Mouse (Mus musculus) kidney, embryonic 14.5 days (tissue): ENCODE data around the gene Il17d. TPM values are rescaled to one million over a fixed set of nuclear protein-coding genes. Genes with fewer than 3 reads are reported as not detected.

Experiments used
- ATAC-seq: fragments of 200-750 bp; cut with Nextera tagmentation; 2 replicates; pipeline ENCODE4 v1.8.0; 2017; ENCODE audit warnings: moderate number of reproducible peaks, mild to moderate bottlenecking, moderate TSS enrichment, moderate library complexity; ENCODE audit not compliant: low FRiP score, low TSS enrichment
- H3K27ac ChIP-seq: fragments of 300-500 bp; sonication (generic); 2 replicates; pipeline ENCODE4 v1.5.1; 2014; ENCODE audit warnings: low read depth, mild to moderate bottlenecking, low read length, moderate library complexity, mixed read lengths
- H3K27me3 ChIP-seq: fragments of 300-500 bp; sonication (generic); 2 replicates; pipeline ENCODE4 v1.6.1; 2014; ENCODE audit warnings: mild to moderate bottlenecking, low read length; ENCODE audit not compliant: control insufficient read depth, insufficient read depth
- H3K36me3 ChIP-seq: fragments of 300-500 bp; sonication (generic); 2 replicates; pipeline ENCODE4 v1.6.1; 2014; ENCODE audit warnings: low read length, mixed read lengths; ENCODE audit not compliant: control insufficient read depth, insufficient read depth
- H3K4me1 ChIP-seq: fragments of 300-500 bp; sonication (generic); 2 replicates; pipeline ENCODE4 v1.6.1; 2014; ENCODE audit warnings: low read length, mixed read lengths; ENCODE audit not compliant: control insufficient read depth, insufficient read depth
- H3K4me2 ChIP-seq: fragments of 300-500 bp; sonication (generic); replicated peaks from 2 replicates; pipeline ENCODE4 v1.6.1; 2014; ENCODE audit warnings: low read depth, mild to moderate bottlenecking, low read length
- H3K4me3 ChIP-seq: fragments of 300-500 bp; sonication (generic); 2 replicates; pipeline ENCODE4 v1.5.1; 2014; ENCODE audit warnings: mild to moderate bottlenecking, low read length
- H3K9ac ChIP-seq: fragments of 300-500 bp; sonication (generic); 2 replicates; pipeline ENCODE4 v1.6.1; 2014; ENCODE audit warnings: low read depth, mild to moderate bottlenecking, low read length, moderate library complexity
- H3K9me3 ChIP-seq: fragments of 300-500 bp; sonication (generic); 2 replicates; pipeline ENCODE4 v1.6.1; 2016; ENCODE audit warnings: low read length; ENCODE audit not compliant: control insufficient read depth
- WGBS: fragments of 180-500 bp; shearing (Covaris S2); extraction: QIAGEN DNeasy Blood & Tissue Kit; methylation state at CpG from one replicate; pipeline ENCODE4 v1.1.7; 2014; 5-methylcytosine and 5-hydroxymethylcytosine counted together
- polyA plus RNA-seq: library from polyadenylated mRNA; unstranded; fragments of >200 nt; fragmentation: Nextera tagmentation; extraction: Ambion mirVana; gene quantifications from 2 replicates; pipeline ENCODE4 v1.2.1, GENCODE M21; 2014

The Il17d gene
- polyA plus RNA-seq, 1 experiment from 2014 or later: 1.2 TPM

DNA sequence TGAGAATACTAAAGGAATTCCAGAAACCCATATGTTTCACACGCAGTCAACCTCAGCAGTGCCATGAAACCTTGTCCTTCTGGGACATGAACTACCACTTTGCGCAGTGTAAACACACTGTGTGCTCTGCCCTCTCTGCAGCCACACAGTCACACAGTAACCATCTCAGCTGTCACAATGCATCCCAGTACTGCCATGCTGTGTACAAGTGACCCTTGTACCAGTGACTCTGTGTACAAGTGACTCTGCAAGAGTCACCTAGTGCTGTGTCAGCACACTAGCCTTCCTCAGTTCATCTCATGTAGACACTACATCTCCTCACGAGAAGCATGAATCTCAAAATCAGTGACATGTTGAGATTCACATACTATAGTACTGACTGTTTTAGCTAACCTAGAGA is 8.0 kb downstream of the Il17d start:
- Histone ChIP-seq H3K4me2 (no peak overlapping the region), H3K27me3 (no peaks in the 10 kb centered on the region), H3K4me3 (no peak overlapping the region), H3K27ac (no peak overlapping the region), H3K9ac (no peak overlapping the region), H3K4me1 (peaks cover 9% of the 10 kb centered on the region; the same call in 1 of the 2 replicates), H3K36me3 (no peaks in the 10 kb centered on the region), H3K9me3 (no peaks in the 10 kb centered on the region)
- WGBS: 89% methylated on average over 3 of the region's 3 CpGs
- no peak for ATAC-seq

DNA sequence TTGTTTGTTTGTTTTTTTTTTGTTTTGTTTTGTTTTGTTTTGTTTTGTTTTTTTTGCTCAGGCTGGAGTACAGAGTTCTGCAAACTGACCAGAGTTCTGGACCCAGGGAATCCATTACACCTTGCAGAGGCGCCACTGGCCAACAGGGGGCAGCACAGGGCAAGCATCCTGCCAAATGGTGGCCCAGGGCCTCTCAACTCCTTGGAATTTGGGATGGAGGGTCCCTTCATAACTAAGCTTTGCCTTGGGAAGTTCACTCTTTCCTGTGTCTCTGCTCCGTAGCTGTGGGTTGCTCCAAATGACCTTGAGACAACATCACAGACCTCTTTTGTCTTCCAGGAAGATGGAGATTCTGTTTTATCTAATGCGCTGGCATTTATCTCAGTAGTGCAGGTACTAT is 8.6 kb downstream of the Il17d start:
- H3K4me2 ChIP-seq: no peak overlapping the region
- no peaks in the 10 kb centered on the region for H3K9me3 ChIP-seq
- WGBS: 41% methylated on average over 3 of the region's 3 CpGs
- no peak overlapping the region for H3K27ac ChIP-seq
- no peaks in the 10 kb centered on the region for H3K36me3 ChIP-seq
- no peak for ATAC-seq
- H3K27me3 ChIP-seq: no peaks in the 10 kb centered on the region
- H3K4me3 ChIP-seq: no peak overlapping the region
- peaks cover 9% of the 10 kb centered on the region; the same call in 1 of the 2 replicates for H3K4me1 ChIP-seq
- H3K9ac ChIP-seq: no peak overlapping the region

DNA sequence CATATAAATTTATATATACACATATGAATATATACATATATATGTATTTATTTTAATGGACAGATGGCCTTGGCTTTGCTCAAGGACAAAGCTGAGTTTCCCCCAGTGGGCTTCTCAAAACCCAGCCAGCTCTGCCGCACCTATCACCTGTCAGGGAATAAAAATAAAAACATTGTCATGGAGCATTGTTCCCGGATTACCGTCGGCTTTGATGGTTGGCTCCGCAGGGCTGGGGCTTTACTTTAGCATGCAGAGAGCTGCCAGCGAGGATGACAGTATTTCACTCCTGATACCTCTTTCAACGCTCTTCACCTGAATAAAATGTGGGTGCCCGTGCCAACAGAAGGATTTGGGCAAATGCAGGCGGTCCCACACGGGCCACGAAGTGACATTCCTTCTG is 9.3 kb downstream of the Il17d start:
- no peaks in the 10 kb centered on the region for H3K36me3 ChIP-seq
- H3K27ac ChIP-seq: no peak overlapping the region
- no peaks in the 10 kb centered on the region for H3K9me3 ChIP-seq
- peaks cover 9% of the 10 kb centered on the region; the same call in 1 of the 2 replicates for H3K4me1 ChIP-seq
- H3K9ac ChIP-seq: no peak overlapping the region
- H3K4me2 ChIP-seq: no peak overlapping the region
- 17% methylated on average over 11 of the region's 11 CpGs for WGBS
- H3K27me3 ChIP-seq: no peaks in the 10 kb centered on the region
- H3K4me3 ChIP-seq: no peak overlapping the region
- no peak for ATAC-seq

DNA sequence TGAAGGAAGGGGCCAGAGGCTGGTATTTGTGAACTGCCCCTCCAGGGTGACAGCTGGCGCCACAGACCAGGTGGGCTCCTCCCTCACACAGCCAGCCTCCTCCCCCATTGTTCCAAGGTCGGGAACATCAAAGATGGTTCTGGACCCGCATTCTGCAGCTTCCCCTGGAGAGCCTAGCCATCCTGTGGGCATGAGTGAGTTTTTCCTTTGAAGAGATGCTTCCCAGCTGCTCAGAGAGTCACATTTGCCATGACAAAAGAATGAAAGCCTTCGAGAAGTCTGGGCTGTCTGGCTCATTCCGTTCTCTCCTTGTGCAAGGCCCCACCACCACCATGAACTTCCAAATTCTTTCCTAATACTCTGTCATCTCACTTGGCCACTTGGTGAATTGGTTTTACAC is 9.8 kb downstream of the Il17d start:
- Histone ChIP-seq H3K4me3 (no peak overlapping the region), H3K4me2 (no peak overlapping the region), H3K27me3 (no peaks in the 10 kb centered on the region), H3K9me3 (no peaks in the 10 kb centered on the region), H3K36me3 (no peaks in the 10 kb centered on the region), H3K27ac (no peak overlapping the region), H3K9ac (no peak overlapping the region), H3K4me1 (peaks cover 9% of the 10 kb centered on the region; the same call in 1 of the 2 replicates)
- 10% methylated on average over 5 of the region's 5 CpGs for WGBS
- no peak for ATAC-seq

DNA sequence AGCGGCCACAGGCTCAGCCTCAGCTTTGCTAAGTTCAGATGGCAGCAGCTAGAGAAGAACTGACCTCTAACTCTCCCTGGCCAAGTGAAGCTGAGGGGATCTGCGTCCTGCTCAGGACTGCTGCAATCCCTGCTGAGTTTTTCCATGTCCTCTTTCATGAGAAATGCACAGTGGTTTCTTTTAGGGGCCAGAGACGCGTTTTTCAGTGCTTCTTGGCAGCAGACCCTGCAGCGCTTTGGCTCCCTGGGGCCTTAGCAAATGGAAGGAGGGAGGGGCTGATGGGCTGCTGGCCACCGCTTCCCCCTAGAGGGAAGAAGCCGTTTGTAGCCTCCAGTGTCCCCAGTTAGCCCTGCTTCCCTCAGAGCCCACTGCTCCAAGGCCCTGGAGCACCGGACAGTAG is 10.4 kb downstream of the Il17d start:
- H3K27me3 ChIP-seq: no peaks in the 10 kb centered on the region
- no peaks in the 10 kb centered on the region for H3K36me3 ChIP-seq
- H3K9ac ChIP-seq: no peak overlapping the region
- no peak overlapping the region; the same call in 1 of the 2 replicates for H3K27ac ChIP-seq
- H3K4me2 ChIP-seq: no peak overlapping the region
- ATAC-seq: peak; percentile 37; the same call in 1 of the 2 replicates
- no peak overlapping the region for H3K4me3 ChIP-seq
- peaks cover 9% of the 10 kb centered on the region; the same call in 1 of the 2 replicates for H3K4me1 ChIP-seq
- 24% methylated on average over 8 of the region's 8 CpGs for WGBS
- no peaks in the 10 kb centered on the region for H3K9me3 ChIP-seq

DNA sequence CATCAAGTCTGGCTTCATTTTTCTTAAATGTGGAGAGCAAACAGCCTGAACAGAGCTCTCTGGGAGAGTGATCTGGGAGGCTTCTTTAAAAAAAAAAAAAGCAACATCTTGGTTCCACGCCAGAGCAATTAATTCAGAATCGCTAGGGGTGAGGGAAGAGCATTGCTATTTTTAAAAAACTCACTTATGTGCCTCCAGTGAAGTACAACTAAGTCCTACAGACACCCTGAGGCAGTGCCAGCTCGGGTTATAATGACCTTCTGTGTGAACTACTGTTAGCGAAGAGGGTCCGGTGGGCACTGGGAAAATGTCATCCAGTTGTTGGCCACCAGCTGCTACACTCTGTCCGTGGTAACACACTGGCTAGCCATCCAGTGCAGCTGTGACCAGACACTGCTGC is 11.1 kb downstream of the Il17d start:
- Histone ChIP-seq H3K4me1 (peaks cover 9% of the 10 kb centered on the region; the same call in 1 of the 2 replicates), H3K4me2 (no peak overlapping the region), H3K4me3 (no peak overlapping the region), H3K9me3 (no peaks in the 10 kb centered on the region), H3K9ac (no peak overlapping the region), H3K27me3 (no peaks in the 10 kb centered on the region), H3K27ac (peak overlapping the region; percentile 42; the same call in 1 of the 2 replicates), H3K36me3 (no peaks in the 10 kb centered on the region)
- ATAC-seq: 0 out of 2 replicates have a peak, but pooled peaks have one; percentile 44
- WGBS: 66% methylated on average over 6 of the region's 6 CpGs

DNA sequence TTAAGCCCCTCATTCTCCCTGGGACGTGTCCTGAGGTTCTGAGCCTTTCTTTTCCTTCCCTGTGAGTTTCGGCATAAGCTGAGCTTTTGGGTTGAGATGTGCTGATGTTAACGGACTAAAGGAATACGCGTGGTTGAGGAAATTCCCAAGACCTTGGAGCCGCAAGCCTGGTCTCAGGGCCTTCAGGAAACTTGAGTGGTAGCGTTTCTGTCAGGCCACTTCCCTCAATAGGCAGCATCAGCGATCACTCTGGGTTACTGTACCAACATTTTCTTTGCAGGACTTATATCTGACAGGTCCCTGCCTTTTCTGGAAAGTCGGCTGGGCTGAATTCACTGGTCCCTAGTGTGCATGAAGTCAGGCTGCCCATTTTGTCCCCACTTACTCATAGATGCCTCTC is 12.2 kb downstream of the Il17d start:
- Histone ChIP-seq H3K9me3 (no peaks in the 10 kb centered on the region), H3K27ac (no peak overlapping the region)
- 57% methylated on average over 9 of the region's 9 CpGs for WGBS

DNA sequence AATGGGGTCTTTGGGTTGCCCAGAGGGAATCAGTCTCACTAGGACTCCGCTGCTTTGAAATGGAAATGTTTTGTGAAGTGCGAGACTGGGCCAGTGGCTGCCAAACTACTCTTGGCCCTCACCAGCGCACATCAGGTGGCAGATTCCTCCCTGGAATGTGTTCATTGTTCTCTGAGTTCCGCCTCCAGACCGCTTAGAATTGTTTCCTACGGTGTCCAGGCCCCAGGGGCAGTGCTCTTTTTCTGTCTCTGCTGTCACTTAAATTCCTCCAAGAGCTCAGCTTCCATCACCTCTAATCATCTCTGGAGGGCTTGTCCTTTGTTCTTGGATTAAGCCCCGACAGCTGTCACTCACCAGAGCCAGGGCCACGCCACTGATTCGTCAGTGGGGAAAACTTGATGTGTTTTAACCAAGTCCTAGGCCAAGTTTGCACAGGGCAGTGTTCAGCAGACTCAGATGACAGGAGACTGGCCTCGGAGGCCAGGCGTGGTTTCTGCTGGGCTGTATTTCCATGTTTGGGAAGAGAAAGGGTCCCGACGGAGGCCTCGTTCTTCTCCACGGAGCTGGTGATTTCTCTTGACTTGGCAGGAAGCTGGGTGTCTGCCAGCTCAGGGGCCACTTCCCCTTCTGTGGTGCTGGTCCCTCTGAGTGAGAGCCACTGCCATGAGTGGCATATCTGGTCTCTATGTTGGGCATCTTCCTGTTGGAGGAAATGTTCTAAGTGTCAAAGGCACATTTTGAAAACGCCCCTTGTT is 12.9 kb downstream of the Il17d start:
- Histone ChIP-seq H3K9ac (no peak overlapping the region), H3K36me3 (no peaks in the 10 kb centered on the region), H3K9me3 (0 out of 2 replicates have a peak, but pooled peaks cover 4% of the 10 kb centered on the region), H3K4me2 (no peak overlapping the region), H3K27me3 (no peaks in the 10 kb centered on the region), H3K4me1 (peaks cover 9% of the 10 kb centered on the region; the same call in 1 of the 2 replicates), H3K4me3 (no peak overlapping the region), H3K27ac (no peak overlapping the region)
- ATAC-seq: no peak
- WGBS: 26% methylated on average over 16 of the region's 16 CpGs

More for the DNA sequence above, 12.2 kb downstream of the Il17d start:
- H3K36me3 ChIP-seq: no peaks in the 10 kb centered on the region
- H3K27me3 ChIP-seq: no peaks in the 10 kb centered on the region
- H3K4me2 ChIP-seq: no peak overlapping the region
- H3K4me3 ChIP-seq: no peak overlapping the region
- ATAC-seq: no peak
- H3K4me1 ChIP-seq: peaks cover 9% of the 10 kb centered on the region; the same call in 1 of the 2 replicates
- H3K9ac ChIP-seq: no peak overlapping the region

DNA sequence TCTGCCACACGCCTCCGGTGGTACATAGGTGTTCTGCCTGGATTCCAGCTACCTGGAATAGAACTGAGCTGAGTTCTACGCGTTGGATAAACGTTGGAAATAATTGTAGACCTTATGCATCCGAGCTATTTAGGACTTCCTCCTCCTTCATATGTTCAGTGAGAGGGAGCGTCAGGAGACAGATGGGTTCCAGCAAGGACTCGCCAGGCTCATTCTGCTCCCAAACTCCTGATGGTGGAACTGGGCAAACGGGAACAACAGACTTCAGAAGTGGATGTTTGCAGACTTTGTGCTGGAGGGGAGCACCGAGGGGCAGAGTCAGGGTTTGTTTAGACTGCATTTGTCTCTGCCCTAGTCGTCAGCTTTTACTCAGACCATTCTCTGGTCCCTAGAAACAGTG is 16.1 kb downstream of the Il17d start:
- Histone ChIP-seq H3K27ac (no peak overlapping the region), H3K4me1 (0 out of 2 replicates have a peak, but pooled peaks cover 2% of the 10 kb centered on the region), H3K9me3 (0 out of 2 replicates have a peak, but pooled peaks cover 5% of the 10 kb centered on the region), H3K4me3 (no peak overlapping the region), H3K4me2 (no peak overlapping the region), H3K9ac (no peak overlapping the region), H3K36me3 (no peaks in the 10 kb centered on the region), H3K27me3 (no peaks in the 10 kb centered on the region)
- 86% methylated on average over 11 of the region's 11 CpGs for WGBS
- no peak for ATAC-seq
